ENCODE assay signal across 9 mouse cellular contexts in the genomic region with DNA sequence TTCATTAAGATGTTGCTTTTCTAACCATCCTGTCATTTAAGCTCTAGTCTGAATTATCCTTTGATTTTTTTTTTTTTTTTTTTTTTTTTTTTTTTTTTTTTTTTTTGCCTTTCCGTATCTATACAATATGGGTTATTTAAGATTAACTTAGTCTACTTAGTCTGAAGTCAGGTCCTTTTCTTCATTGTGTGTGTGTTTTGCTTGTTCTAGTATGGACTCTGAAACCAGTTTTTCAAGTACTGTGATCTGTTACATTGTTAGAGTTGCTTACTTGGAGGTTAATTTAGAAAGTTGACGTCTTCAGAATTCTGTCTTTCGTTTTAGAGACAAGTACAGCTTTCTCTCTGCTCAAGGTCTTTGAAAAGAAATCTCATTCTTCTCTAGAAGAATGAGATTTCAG.
DNase-seq lines count a peak whose midpoint lies in the region; ATAC-seq and TF ChIP-seq lines count a peak whose summit lies in the region.
"Had no signal": no experiment of that assay in that cellular context is flagged by ENCODE, and none has a peak within 500 bp of the region (broad histone marks: within the 10 kb centered on the region; RNA-seq: fewer than 3 reads in every experiment).

No protein-coding gene starts in this region.

- H3K27me3 ChIP-seq in heart, embryonic 13.5 days (replicated peaks), result no peaks in the 10 kb centered on the region
- no peaks in the 10 kb centered on the region for H3K27me3 ChIP-seq in hindbrain, embryonic 12.5 days
- no peaks in the 10 kb centered on the region for H3K27me3 ChIP-seq in midbrain, embryonic 10.5 days (ENCODE audit: low read depth, poor library complexity, severe bottlenecking)

- no peak overlapping the region for H3K27ac ChIP-seq in heart, embryonic 13.5 days (replicated peaks)
- H3K27ac ChIP-seq in bone marrow macrophage, adult 2 months (ENCODE audit: insufficient read depth, low read depth, low read length), result no peak overlapping the region
- H3K27ac ChIP-seq in hindbrain, embryonic 12.5 days, result peak overlapping the region; percentile 45; the same call in 1 of the 2 replicates
- H3K27ac ChIP-seq in midbrain, embryonic 10.5 days (replicated peaks), result peak overlapping the region; percentile 84

- no peaks in the 10 kb centered on the region for H3K9me3 ChIP-seq in heart, embryonic 13.5 days
- no peaks in the 10 kb centered on the region for H3K9me3 ChIP-seq in hindbrain, embryonic 12.5 days (replicated peaks)
- H3K9me3 ChIP-seq in midbrain, embryonic 10.5 days (replicated peaks), result no peaks in the 10 kb centered on the region

- TF ChIP-seq CTCF in bone marrow macrophage, adult 2 months (IDR thresholded peaks at IDR 0.05; ENCODE audit: low read depth, low read length), result no peak

- no peak for TF ChIP-seq POLR2A in bone marrow macrophage, adult 2 months (IDR thresholded peaks at IDR 0.05; ENCODE audit: borderline replicate concordance, low read depth, low read length)

- peak overlapping the region; percentile 76 for H3K4me2 ChIP-seq in heart, embryonic 13.5 days
- H3K4me2 ChIP-seq in hindbrain, embryonic 12.5 days (replicated peaks), result peak overlapping the region; percentile 52

- 44% methylated on average over 3 of the region's 3 CpGs for WGBS in heart, embryonic 13.5 days
- 15% methylated on average over 3 of the region's 3 CpGs for WGBS in hindbrain, embryonic 12.5 days
- WGBS in midbrain, embryonic 10.5 days, result 10% methylated on average over 3 of the region's 3 CpGs

- intact Hi-C loops in heart, postnatal 36 days (cut with DNase I), result no loop called here

- no peak overlapping the region for H3K9ac ChIP-seq in heart, embryonic 13.5 days
- no peak overlapping the region for H3K9ac ChIP-seq in hindbrain, embryonic 12.5 days

- peak overlapping the region; percentile 50 for H3K4me3 ChIP-seq in heart, embryonic 13.5 days
- H3K4me3 ChIP-seq in bone marrow macrophage, adult 2 months (ENCODE audit: insufficient read depth, low read length), result peak overlapping the region; percentile 50
- H3K4me3 ChIP-seq in hindbrain, embryonic 12.5 days, result no peak overlapping the region; the same call in 1 of the 2 replicates
- H3K4me3 ChIP-seq in midbrain, embryonic 10.5 days, result peak overlapping the region; percentile 52

- no peak for DNase-seq in heart, postnatal 36 days
- no peak for DNase-seq in midbrain, embryonic 10.5 days (ENCODE audit: low spot score)
- no peak for DNase-seq in frontal cortex, adult 2 months (ENCODE audit: extremely low spot score in 1 of 2, low spot score in 1 of 2)
- no peak for DNase-seq in urinary bladder, postnatal 10 days (ENCODE audit: low spot score)
- DNase-seq in adrenal gland, postnatal 36 days, result no peak
- DNase-seq: adrenal gland, postnatal 25 days had no signal

- H3K4me1 ChIP-seq in heart, embryonic 13.5 days, result peaks cover 10% of the 10 kb centered on the region
- peaks cover 36% of the 10 kb centered on the region for H3K4me1 ChIP-seq in bone marrow macrophage, adult 2 months (ENCODE audit: control insufficient read depth, insufficient read depth, low read length)
- peaks cover 10% of the 10 kb centered on the region for H3K4me1 ChIP-seq in hindbrain, embryonic 12.5 days
- peaks cover 26% of the 10 kb centered on the region for H3K4me1 ChIP-seq in midbrain, embryonic 10.5 days

- H3K36me3 ChIP-seq in heart, embryonic 13.5 days, result no peaks in the 10 kb centered on the region
- H3K36me3 ChIP-seq in hindbrain, embryonic 12.5 days, result no peaks in the 10 kb centered on the region
- H3K36me3 ChIP-seq in midbrain, embryonic 10.5 days, result no peaks in the 10 kb centered on the region

- no peak for ATAC-seq in heart, embryonic 13.5 days (ENCODE audit: extremely low read depth, insufficient number of reproducible peaks, low FRiP score, low TSS enrichment)
- ATAC-seq in hindbrain, embryonic 12.5 days (ENCODE audit: low FRiP score), result no peak

Comparison
In these comparisons a context has a peak if more than half of its experiments do, and no peak if none do; other contexts are left out.
1. H3K27ac ChIP-seq: peak in hindbrain, embryonic 12.5 days (single experiment) and midbrain, embryonic 10.5 days (single experiment); none in heart, embryonic 13.5 days (single experiment) and bone marrow macrophage, adult 2 months (single experiment).